Mouse (Mus musculus): ENCODE measurements around the gene Gp1bb. TPM values are rescaled to one million over a fixed set of nuclear protein-coding genes. Genes with fewer than 3 reads are reported as not detected.

Gp1bb gene
- polyA plus RNA-seq, 1 experiment from 2014 or later: 1.3 TPM

DNA sequence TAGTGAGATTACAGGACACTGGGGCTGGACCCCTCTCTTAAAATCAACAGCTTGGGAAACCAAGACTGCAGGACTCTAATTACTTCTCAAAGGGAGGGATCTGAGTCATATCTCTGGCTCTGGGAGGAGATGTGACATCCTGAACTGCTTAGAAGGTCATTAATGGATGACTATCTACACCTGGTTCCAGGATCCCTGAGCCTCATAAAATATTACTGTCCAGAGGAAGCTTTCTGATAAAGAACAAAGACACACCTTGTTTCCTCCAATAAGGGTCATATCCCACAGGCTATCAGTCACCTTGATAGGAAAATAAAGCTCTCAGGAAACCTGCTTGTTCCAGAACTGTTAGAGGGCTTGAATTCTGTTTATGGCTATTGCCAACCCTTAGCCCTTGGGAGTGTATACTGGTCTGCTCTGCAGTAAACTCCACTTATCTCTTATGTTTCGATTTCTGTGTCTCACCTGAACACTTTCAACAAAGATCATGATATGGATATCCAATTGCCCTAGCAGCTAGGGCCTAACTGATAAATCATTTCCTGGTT lies 17.3 kb upstream of the Gp1bb start:
- ATAC-seq (ENCODE audit: insufficient read depth, low FRiP score, low read depth): peak; percentile 19; the same call in 1 of the 2 replicates
- Histone ChIP-seq H3K9me3 (no peaks in the 10 kb centered on the region), H3K27ac (no peak overlapping the region), H3K4me2 (no peak overlapping the region), H3K4me1 (no peaks in the 10 kb centered on the region), H3K4me3 (replicated peaks) (no peak overlapping the region), H3K27me3 (replicated peaks) (no peaks in the 10 kb centered on the region), H3K36me3 (no peaks in the 10 kb centered on the region), H3K9ac (no peak overlapping the region)
- 59% methylated on average over 1 of the region's 1 CpGs for WGBS

GRCm38 (mm10) chr16:18638396-18638795 lies 16.2 kb upstream of the Gp1bb start:
- H3K4me3 ChIP-seq (replicated peaks): no peak overlapping the region
- H3K9me3 ChIP-seq: no peaks in the 10 kb centered on the region
- H3K27me3 ChIP-seq (replicated peaks): no peaks in the 10 kb centered on the region
- ATAC-seq (ENCODE audit: insufficient read depth, low FRiP score, low read depth): no peak
- no peak overlapping the region for H3K4me2 ChIP-seq
- H3K36me3 ChIP-seq: no peaks in the 10 kb centered on the region
- H3K9ac ChIP-seq: no peak overlapping the region
- H3K4me1 ChIP-seq: no peaks in the 10 kb centered on the region
- no peak overlapping the region for H3K27ac ChIP-seq
- WGBS: 50% methylated on average over 2 of the region's 2 CpGs

- H3K36me3 ChIP-seq: no peaks in the 10 kb centered on the region
- H3K9ac ChIP-seq: no peak overlapping the region
- H3K4me2 ChIP-seq: no peak overlapping the region
- H3K27ac ChIP-seq: no peak overlapping the region
- ATAC-seq (ENCODE audit: insufficient read depth, low FRiP score, low read depth): no peak
- no peaks in the 10 kb centered on the region for H3K27me3 ChIP-seq (replicated peaks)
- no peaks in the 10 kb centered on the region for H3K9me3 ChIP-seq
- WGBS: 62% methylated on average over 3 of the region's 3 CpGs
- H3K4me3 ChIP-seq (replicated peaks): no peak overlapping the region
- H3K4me1 ChIP-seq: no peaks in the 10 kb centered on the region
Measured at GRCm38 (mm10) chr16:18636804-18637203, 14.6 kb upstream of the Gp1bb start.

- H3K27ac ChIP-seq: no peak overlapping the region
- no peak overlapping the region for H3K4me2 ChIP-seq
- WGBS: 82% methylated on average over 5 of the region's 5 CpGs
- H3K36me3 ChIP-seq: no peaks in the 10 kb centered on the region
- H3K27me3 ChIP-seq (replicated peaks): no peaks in the 10 kb centered on the region
- no peak overlapping the region for H3K4me3 ChIP-seq (replicated peaks)
- no peaks in the 10 kb centered on the region for H3K9me3 ChIP-seq
- no peak overlapping the region for H3K9ac ChIP-seq
- ATAC-seq (ENCODE audit: insufficient read depth, low FRiP score, low read depth): no peak
- H3K4me1 ChIP-seq: no peaks in the 10 kb centered on the region
Measured at GRCm38 (mm10) chr16:18636401-18636800, 14.2 kb upstream of the Gp1bb start.

- Histone ChIP-seq H3K36me3 (no peaks in the 10 kb centered on the region), H3K4me3 (replicated peaks) (no peak overlapping the region), H3K9ac (no peak overlapping the region), H3K9me3 (no peaks in the 10 kb centered on the region), H3K4me2 (no peak overlapping the region), H3K27ac (no peak overlapping the region), H3K27me3 (replicated peaks) (no peaks in the 10 kb centered on the region), H3K4me1 (peaks cover 10% of the 10 kb centered on the region; the same call in 1 of the 2 replicates)
- ATAC-seq (ENCODE audit: insufficient read depth, low FRiP score, low read depth): no peak
- WGBS: 23% methylated on average over 1 of the region's 1 CpGs
Measured at GRCm38 (mm10) chr16:18633333-18633732, 11.1 kb upstream of the Gp1bb start.

- Histone ChIP-seq H3K36me3 (no peaks in the 10 kb centered on the region), H3K27me3 (replicated peaks) (no peaks in the 10 kb centered on the region), H3K4me3 (replicated peaks) (no peak overlapping the region), H3K9ac (no peak overlapping the region), H3K4me1 (peaks cover 15% of the 10 kb centered on the region; the same call in 1 of the 2 replicates), H3K27ac (no peak overlapping the region), H3K4me2 (no peak overlapping the region), H3K9me3 (no peaks in the 10 kb centered on the region)
- WGBS: 64% methylated on average over 2 of the region's 2 CpGs
- no peak for ATAC-seq (ENCODE audit: insufficient read depth, low FRiP score, low read depth)
Measured at GRCm38 (mm10) chr16:18632816-18633215, 10.6 kb upstream of the Gp1bb start.

DNA sequence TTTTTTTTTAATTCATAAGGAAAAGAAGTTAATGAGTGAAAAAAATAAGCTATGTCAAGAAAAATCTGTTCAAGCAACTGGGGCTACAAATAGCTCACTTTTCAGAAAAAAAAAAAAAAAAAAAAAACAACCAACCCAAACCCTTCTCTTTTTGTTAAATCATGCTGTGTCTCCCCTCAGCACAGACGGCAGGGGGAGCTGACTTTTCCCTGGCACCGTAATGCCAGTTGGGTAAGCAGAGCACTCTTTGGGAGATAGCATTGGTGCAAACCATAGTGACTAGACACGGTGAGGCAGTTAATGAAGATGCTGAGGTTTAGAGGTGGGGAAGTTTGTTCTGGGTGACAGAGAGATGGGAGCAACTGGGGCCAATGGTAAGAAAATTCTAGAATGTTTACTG lies 9.9 kb upstream of the Gp1bb start:
- 63% methylated on average over 3 of the region's 3 CpGs for WGBS
- Histone ChIP-seq H3K9ac (no peak overlapping the region), H3K27ac (no peak overlapping the region), H3K36me3 (no peaks in the 10 kb centered on the region), H3K4me2 (no peak overlapping the region), H3K27me3 (replicated peaks) (no peaks in the 10 kb centered on the region), H3K9me3 (no peaks in the 10 kb centered on the region), H3K4me1 (peaks cover 16% of the 10 kb centered on the region; the same call in 1 of the 2 replicates), H3K4me3 (replicated peaks) (no peak overlapping the region)
- no peak for ATAC-seq (ENCODE audit: insufficient read depth, low FRiP score, low read depth)

- Histone ChIP-seq H3K9me3 (no peaks in the 10 kb centered on the region), H3K4me1 (peaks cover 24% of the 10 kb centered on the region), H3K27me3 (replicated peaks) (0 out of 2 replicates have a peak, but pooled peaks cover 4% of the 10 kb centered on the region), H3K4me3 (replicated peaks) (no peak overlapping the region), H3K36me3 (no peaks in the 10 kb centered on the region), H3K4me2 (no peak overlapping the region), H3K27ac (no peak overlapping the region), H3K9ac (no peak overlapping the region)
- ATAC-seq (ENCODE audit: insufficient read depth, low FRiP score, low read depth): no peak
- 47% methylated on average over 7 of the region's 7 CpGs for WGBS
Measured at GRCm38 (mm10) chr16:18631141-18631540, 8.9 kb upstream of the Gp1bb start.

GRCm38 (mm10) chr16:18630291-18630690 lies 8.1 kb upstream of the Gp1bb start:
- ATAC-seq (ENCODE audit: insufficient read depth, low FRiP score, low read depth): no peak
- peak overlapping the region; percentile 73 for H3K4me3 ChIP-seq (replicated peaks)
- no peak overlapping the region for H3K27ac ChIP-seq
- no peaks in the 10 kb centered on the region for H3K9me3 ChIP-seq
- H3K4me1 ChIP-seq: peaks cover 28% of the 10 kb centered on the region
- H3K4me2 ChIP-seq: peak overlapping the region; percentile 91
- H3K27me3 ChIP-seq (replicated peaks): peaks cover 11% of the 10 kb centered on the region
- WGBS: 55% methylated on average over 5 of the region's 5 CpGs
- H3K9ac ChIP-seq: peak overlapping the region; percentile 29; the same call in 1 of the 2 replicates
- no peaks in the 10 kb centered on the region for H3K36me3 ChIP-seq

- peak within 1 kb of the TSS; percentile 91 for H3K4me2 ChIP-seq
- peaks cover 28% of the 10 kb centered on the region for H3K4me1 ChIP-seq
- peak within 1 kb of the TSS; percentile 73 for H3K4me3 ChIP-seq (replicated peaks)
- H3K9ac ChIP-seq: peak within 1 kb of the TSS; percentile 73
- no peaks in the 10 kb centered on the region for H3K36me3 ChIP-seq
- H3K27me3 ChIP-seq (replicated peaks): peaks cover 18% of the 10 kb centered on the region
- H3K27ac ChIP-seq: no peak within 1 kb of the TSS
- no peaks in the 10 kb centered on the region for H3K9me3 ChIP-seq
- ATAC-seq (ENCODE audit: insufficient read depth, low FRiP score, low read depth): peak; percentile 48
- WGBS: under 1% methylated on average over 92 of the region's 93 CpGs
Measured at GRCm38 (mm10) chr16:18629390-18630231, 7.4 kb upstream of the Gp1bb start, which contains the start of gene Sept5. TSS of gene Sept5 (minus strand) at chr16:18629954.

DNA sequence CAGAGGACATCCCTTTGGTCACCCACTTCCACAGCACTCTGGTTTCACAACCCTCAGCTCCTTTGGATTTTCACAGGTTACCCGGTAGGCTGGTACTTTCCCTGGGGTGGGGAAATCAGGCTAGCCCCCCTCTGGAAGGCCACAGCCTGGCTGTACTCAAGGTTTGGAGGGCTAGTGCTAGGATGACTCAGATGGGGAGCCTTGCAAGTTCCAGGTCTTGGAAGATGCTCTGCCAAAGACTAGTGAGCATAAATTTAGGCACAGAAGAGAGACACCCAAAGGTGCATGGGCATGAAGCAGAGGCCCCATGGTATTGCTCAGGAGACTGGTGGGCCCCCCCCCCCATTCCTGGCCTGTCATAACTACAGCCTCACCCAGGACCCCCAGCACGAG lies 6.7 kb upstream of the Gp1bb start:
- 36% methylated on average over 2 of the region's 2 CpGs for WGBS
- peak overlapping the region; percentile 73 for H3K4me3 ChIP-seq (replicated peaks)
- H3K9me3 ChIP-seq: no peaks in the 10 kb centered on the region
- H3K4me2 ChIP-seq: peak overlapping the region; percentile 91
- H3K9ac ChIP-seq: peak overlapping the region; percentile 73
- peaks cover 25% of the 10 kb centered on the region for H3K27me3 ChIP-seq (replicated peaks)
- H3K4me1 ChIP-seq: peaks cover 28% of the 10 kb centered on the region
- H3K36me3 ChIP-seq: no peaks in the 10 kb centered on the region
- ATAC-seq (ENCODE audit: insufficient read depth, low FRiP score, low read depth): no peak
- no peak overlapping the region for H3K27ac ChIP-seq

DNA sequence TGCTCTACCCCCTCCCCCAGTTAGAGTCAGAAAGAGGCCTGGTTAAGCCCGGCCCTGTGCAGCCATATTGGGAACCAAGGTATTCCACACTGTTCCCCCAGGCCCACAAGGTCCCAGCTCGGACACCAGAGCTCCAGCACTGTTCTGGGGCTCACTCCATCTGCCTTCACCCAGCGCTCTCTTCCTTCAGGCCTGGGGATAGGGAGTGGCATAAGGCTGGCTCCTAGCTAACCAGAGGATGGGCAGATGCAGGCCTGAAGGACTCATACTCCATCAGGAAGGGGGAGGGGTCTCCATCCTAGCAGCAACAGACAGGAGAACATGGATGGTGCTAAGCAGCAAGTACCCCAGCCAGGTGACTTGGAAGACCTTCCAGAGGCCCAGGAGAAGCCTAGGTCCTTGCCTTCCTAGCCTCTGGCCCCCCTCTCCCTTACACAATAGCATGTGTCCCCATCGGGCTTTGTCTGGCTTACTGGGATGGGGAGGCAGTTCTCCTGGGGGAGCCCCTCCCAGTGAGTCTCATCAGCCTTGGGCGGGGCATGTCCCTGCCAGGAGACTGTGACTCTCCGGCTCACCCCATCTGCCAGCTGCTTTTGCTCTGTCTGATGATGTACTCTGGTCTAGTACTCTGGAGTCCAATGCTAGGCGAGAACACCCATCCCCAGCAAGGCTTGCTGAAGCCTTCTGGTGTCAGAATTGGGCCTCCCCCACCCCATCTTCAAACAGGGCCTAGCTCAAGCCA lies 6.2 kb upstream of the Gp1bb start:
- H3K9me3 ChIP-seq: no peaks in the 10 kb centered on the region
- peaks cover 31% of the 10 kb centered on the region for H3K27me3 ChIP-seq (replicated peaks)
- H3K36me3 ChIP-seq: no peaks in the 10 kb centered on the region
- peak overlapping the region; percentile 91 for H3K4me2 ChIP-seq
- H3K27ac ChIP-seq: no peak overlapping the region
- no peak for ATAC-seq (ENCODE audit: insufficient read depth, low FRiP score, low read depth)
- no peak overlapping the region for H3K9ac ChIP-seq
- H3K4me3 ChIP-seq (replicated peaks): peak overlapping the region; percentile 73
- peaks cover 28% of the 10 kb centered on the region for H3K4me1 ChIP-seq
- 68% methylated on average over 7 of the region's 7 CpGs for WGBS
